Mouse (Mus musculus): ENCODE data around the gene Lhfpl3.

Lhfpl3 gene

GRCm38 (mm10) chr5:23284884-23285283, 539.0 kb downstream of the Lhfpl3 start:
- peak in 1 of 2 experiments; percentile 7 for DNase-seq (ENCODE audit: low spot score in 2 of 2)

- no peak for DNase-seq (ENCODE audit: low spot score in 2 of 2)
Observed at GRCm38 (mm10) chr5:23289149-23289548, 543.3 kb downstream of the Lhfpl3 start.
